Mouse (Mus musculus) brain, embryonic 14.5 days (tissue): Measurements from ENCODE around the gene Tnxb.

Source experiments
- CTCF ChIP-seq: fragments of 200-500 bp; IDR thresholded peaks from 2 replicates; pipeline ENCODE4 v1.5.1; 2012; ENCODE audit warnings: inconsistent platforms, mild to moderate bottlenecking, moderate library complexity, borderline replicate concordance; ENCODE audit not compliant: insufficient read depth, insufficient read length; ENCODE audit errors: extremely low read depth
- POLR2A ChIP-seq: fragments of 200-500 bp; IDR thresholded peaks from 2 replicates; pipeline ENCODE4 v1.6.1; 2012; ENCODE audit warnings: mild to moderate bottlenecking, inconsistent platforms, borderline replicate concordance; ENCODE audit not compliant: poor library complexity, insufficient read depth, insufficient read length, severe bottlenecking; ENCODE audit errors: extremely low read depth

- TF ChIP-seq CTCF (no peak), POLR2A (no peak)
Observed at GRCm38 (mm10) chr17:34716247-34716646, 45.9 kb downstream of the Tnxb start.
